Mouse (Mus musculus) testis, postnatal 14 days (tissue): ENCODE data around the gene Fsd2.

Experiments
- DNase-seq: peaks from one replicate; pipeline ENCODE4 v3.0.0; 2021; ENCODE audit warnings: low spot score

Gene Fsd2

GRCm38 (mm10) chr7:81541924-81542524 lies 24.7 kb downstream of the Fsd2 start:
- DNase-seq = peak; percentile 14

- DNase-seq = no peak
Observed at GRCm38 (mm10) chr7:81540999-81541398, 25.7 kb downstream of the Fsd2 start.

- DNase-seq = no peak
Observed at GRCm38 (mm10) chr7:81539565-81539964, 27.2 kb downstream of the Fsd2 start.

- DNase-seq = no peak
Observed at GRCm38 (mm10) chr7:81538070-81538675, 28.6 kb downstream of the Fsd2 start.

GRCm38 (mm10) chr7:81536478-81536877 lies 30.3 kb downstream of the Fsd2 start:
- no peak for DNase-seq

GRCm38 (mm10) chr7:81531462-81531861 lies 35.3 kb downstream of the Fsd2 start:
- no peak for DNase-seq

GRCm38 (mm10) chr7:81528918-81529317 lies 37.8 kb downstream of the Fsd2 start:
- no peak for DNase-seq

- DNase-seq = no peak
Observed at GRCm38 (mm10) chr7:81523663-81524017, 43.1 kb downstream of the Fsd2 start.

GRCm38 (mm10) chr7:81523008-81523662 lies 43.6 kb downstream of the Fsd2 start:
- peak; percentile 89 for DNase-seq

GRCm38 (mm10) chr7:81516154-81517030 lies 50.4 kb downstream of the Fsd2 start:
- no peak for DNase-seq

- peak; percentile 12 for DNase-seq
Observed at GRCm38 (mm10) chr7:81514906-81515590, 51.7 kb downstream of the Fsd2 start.

- DNase-seq = no peak
Observed at GRCm38 (mm10) chr7:81501050-81501449, 65.7 kb downstream of the Fsd2 start.

GRCm38 (mm10) chr7:81498181-81498580 lies 68.6 kb downstream of the Fsd2 start, which contains the start of gene BC048679:
Gene BC048679 (minus strand): TSS chr7:81498281.
- DNase-seq = no peak

GRCm38 (mm10) chr7:81497171-81497570 lies 69.6 kb downstream of the Fsd2 start:
- no peak for DNase-seq

- peak; percentile 62 for DNase-seq
Observed at GRCm38 (mm10) chr7:81493331-81494021, 73.3 kb downstream of the Fsd2 start, which contains the start of gene Ap3b2. Gene Ap3b2 (minus strand): TSS chr7:81493925.

GRCm38 (mm10) chr7:81492628-81493027 lies 74.1 kb downstream of the Fsd2 start:
- DNase-seq = no peak

- DNase-seq = no peak
Observed at GRCm38 (mm10) chr7:81489649-81490048, 77.1 kb downstream of the Fsd2 start.
